Mouse (Mus musculus) spleen, adult 12 weeks (tissue): ENCODE results near the gene Gm45140.
"Not testable (repeated sequence)": the region's sequence is repeated elsewhere in the genome, so short reads cannot be mapped to it uniquely, and the experiment has no call there.

Source experiments
- DNase-seq: peaks from one replicate; pipeline ENCODE4 v3.0.0; 2022; ENCODE audit warnings: low spot score

Gm45140 gene

GRCm38 (mm10) chr6:87775588-87776245 is 59.9 kb downstream of the Gm45140 start:
- DNase-seq = peak; percentile 56

DNA sequence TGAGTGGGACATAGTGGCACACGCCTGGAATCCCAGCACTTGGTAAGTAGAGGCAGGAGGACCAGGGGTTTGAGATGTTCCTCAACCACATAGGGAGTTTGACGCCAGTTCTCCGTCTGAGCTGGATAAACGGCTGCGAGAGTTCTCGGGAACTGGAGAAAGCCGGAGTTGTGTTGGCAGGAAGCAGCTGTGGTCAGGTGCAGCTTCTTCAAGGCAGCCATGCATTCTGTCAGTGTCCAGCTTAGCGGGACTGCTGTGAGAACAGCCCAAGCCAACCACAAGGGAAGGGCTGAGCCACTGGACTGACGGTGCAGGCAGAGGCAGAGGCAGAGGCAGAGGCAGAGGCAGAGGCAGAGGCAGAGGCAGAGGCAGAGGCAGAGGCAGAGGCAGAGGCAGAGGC is 60.7 kb downstream of the Gm45140 start:
- no peak for DNase-seq

DNA sequence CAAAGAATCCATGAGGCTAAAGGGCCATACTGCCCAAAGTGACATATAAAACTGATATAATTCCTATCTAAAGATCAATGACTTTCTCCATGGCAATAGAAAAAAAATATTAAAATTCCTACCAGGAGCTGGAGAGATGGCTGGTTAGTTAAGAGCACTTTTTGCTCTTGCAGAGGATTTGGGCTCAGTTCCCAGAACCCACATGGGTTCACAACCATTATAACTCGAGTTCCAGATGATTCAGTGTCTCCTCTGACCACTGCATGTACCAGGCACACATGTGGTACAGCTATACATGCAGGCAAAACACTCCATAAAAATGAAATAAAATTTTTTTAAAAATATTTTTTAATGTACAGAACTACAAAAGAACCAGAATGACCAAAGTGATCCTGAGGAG is 61.1 kb downstream of the Gm45140 start:
- no peak for DNase-seq

DNA sequence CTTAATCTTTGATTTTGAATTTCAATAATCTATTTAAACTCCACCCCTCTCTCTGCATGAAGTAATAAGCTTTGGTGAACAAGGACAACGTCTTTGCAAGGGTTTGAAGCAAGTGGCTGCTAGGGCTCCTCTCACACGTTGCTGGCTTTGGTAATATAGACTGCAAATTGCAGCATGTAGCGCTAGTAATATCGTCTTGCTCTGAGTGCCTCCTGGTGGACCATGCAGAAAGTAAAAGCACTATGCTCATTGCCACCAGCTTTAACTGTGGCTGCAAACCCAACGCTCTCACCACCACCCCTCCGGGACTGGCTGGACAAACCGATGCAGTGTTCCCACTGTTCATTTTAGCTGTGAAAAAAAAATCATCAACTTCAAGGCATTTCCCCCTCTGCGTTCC is 65.0 kb downstream of the Gm45140 start:
- DNase-seq = no peak

DNA sequence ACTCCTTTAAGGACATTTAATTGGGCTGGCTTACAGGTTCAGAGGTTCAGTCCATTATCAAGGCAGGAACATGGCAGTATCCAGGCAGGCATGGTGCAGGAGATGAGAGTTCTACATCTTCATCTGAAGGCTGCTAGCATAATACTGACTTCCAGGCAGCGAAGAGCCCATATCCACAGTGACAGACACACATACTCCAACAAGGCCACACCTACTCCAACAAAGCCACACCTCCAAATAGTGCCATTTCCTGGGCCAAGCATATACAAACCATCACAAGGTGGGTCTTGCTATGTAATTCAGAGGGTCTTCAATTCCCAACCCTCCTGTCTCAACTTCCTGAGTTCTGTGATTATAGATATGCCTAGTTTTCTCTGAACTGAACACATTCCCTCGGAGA is 71.3 kb downstream of the Gm45140 start:
- DNase-seq = not testable (repeated sequence)

- no peak for DNase-seq
Measured at GRCm38 (mm10) chr6:87763376-87764280, 72.0 kb downstream of the Gm45140 start.

GRCm38 (mm10) chr6:87762161-87762560 is 73.4 kb downstream of the Gm45140 start:
- DNase-seq = no peak

DNA sequence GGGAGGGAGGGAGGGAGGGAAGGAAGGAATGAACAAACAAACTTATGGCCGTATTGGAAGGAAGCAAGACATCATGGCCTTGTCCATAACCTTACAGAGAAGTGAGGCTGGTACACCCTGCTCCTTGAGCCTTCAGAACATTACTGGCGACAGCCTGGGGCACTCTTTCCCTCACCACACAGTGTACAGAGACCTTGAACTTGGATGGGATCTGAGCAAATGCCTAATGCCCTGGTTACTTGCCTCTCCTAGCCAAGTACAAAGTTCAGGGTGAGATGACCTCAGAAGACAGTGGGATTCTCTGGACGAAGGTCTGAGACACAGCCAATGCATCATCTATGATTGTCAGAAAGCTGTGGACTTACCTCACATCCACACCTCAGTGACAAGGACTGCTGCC is 75.7 kb downstream of the Gm45140 start:
- no peak for DNase-seq

- DNase-seq = no peak
Measured at GRCm38 (mm10) chr6:87759404-87759803, 76.2 kb downstream of the Gm45140 start.

GRCm38 (mm10) chr6:87756896-87757295 is 78.7 kb downstream of the Gm45140 start:
- no peak for DNase-seq

- DNase-seq = no peak
Measured at GRCm38 (mm10) chr6:87755196-87755595, 80.4 kb downstream of the Gm45140 start.

DNA sequence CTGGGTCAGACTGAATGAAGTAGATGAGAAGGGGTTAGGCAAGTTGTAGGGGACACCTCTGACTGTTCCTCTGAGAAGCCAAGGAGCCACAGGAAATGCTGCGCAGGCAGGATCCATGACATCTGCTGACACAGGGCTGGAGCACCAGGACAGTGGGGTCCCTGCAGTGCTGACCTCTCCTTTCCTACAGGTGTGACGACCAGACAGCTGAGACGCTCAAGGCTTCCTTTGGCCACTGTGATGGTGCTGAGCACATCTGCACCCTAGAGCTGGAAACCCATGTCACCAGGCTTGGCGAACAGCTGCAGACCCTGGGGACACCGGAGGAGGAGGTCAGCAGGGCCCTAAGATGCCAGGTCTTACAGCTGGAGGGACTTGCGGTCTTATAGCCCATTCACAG is 84.0 kb downstream of the Gm45140 start:
- DNase-seq = no peak

GRCm38 (mm10) chr6:87750184-87750910 is 85.2 kb downstream of the Gm45140 start:
- no peak for DNase-seq

- DNase-seq = no peak
Measured at GRCm38 (mm10) chr6:87748531-87748930, 87.1 kb downstream of the Gm45140 start.

DNA sequence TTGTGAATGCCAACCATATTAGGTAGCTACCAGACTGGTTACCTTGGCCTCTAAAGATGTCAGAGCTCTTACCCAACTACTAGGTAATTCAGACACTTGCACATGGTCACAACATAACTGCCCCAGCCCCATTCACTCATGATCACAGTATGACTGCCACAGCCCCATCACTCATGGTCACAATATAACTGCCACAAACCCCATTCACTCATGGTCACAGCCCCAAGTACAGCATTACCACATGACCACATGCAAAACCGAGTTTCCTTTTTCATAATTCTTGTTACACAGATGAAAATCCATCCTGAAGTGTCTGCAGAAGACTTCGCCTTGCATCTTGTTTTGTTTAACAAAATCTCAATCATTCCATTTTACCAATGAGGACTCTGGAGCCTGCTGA is 87.5 kb downstream of the Gm45140 start:
- no peak for DNase-seq

DNA sequence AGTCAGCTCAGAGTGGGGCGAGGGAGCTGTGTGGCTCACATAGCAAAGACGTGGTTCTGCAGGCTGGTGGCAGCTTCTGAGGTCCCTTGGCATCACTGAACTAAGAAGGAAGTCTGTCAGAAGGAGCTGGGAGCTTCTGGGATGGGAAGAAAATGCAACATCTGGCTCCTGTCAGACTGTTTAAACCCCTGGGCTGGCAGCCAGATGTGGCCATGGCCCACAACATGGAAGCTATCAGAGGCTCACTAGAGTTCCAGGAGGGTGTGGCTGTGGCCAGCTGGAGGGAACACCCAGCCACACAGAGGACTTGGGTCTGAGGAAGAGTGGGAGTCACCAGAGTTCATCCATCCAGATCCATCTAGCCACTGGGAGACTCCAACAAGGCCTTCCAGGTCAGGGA is 88.7 kb downstream of the Gm45140 start:
- no peak for DNase-seq

- DNase-seq = no peak
Measured at GRCm38 (mm10) chr6:87746059-87746458, 89.5 kb downstream of the Gm45140 start.

DNA sequence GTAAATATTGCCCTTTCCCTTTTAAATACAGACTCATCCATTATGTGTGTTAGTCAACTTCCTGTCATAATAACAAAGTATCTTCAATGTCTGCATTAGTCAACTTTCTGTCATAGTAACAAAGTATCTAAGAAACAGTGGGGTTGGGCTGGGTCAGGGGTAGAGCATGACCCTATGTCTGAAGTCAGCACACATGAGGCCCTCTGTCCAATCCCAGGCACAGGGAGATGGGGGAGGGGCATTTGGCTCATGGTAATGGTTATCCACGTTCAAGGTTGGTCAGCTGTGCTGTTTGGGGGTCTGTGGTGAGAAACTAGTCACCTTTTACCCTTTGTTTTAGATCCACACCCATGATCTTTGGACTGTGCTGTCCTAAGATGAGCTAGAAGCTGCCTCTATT is 90.3 kb downstream of the Gm45140 start:
- no peak for DNase-seq

DNA sequence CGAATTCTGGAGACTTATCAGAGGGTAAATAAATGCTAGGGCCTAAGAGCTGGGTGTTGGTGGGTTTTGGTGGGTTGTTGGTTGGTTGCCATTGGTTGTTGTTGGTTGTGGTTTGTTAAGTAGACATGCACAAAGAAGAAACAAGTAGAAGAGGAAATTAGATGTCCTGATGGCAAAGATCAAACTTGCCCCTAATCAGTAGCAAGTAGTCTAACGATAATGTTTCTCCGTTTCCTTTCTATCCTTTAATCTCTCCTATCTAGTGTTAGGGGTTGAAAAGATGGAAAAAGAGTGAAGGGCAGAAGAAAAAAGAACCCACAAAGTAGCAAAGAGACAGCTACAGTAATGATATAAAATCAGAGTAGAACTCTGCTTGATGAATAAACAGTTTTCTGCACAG is 91.0 kb downstream of the Gm45140 start:
- DNase-seq = no peak

DNA sequence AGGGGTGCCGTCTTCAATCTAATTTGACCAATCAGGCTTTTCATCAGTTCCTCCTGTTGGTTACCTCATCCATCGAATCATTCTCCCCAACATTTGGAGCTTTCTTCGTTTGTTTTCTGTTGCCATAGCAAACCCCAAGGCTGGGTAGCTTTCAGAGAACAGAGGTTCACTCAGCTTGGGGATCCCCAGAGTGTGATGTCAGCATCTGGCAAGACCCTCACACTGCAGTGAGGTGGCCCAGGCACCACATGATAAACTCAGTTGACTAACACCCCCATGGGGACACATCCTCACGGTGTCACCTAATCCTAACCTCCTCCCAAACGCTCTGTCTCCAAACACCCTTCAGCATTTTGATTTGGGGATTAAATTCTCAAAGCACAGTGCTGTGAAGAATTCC is 92.3 kb downstream of the Gm45140 start:
- DNase-seq = no peak

DNA sequence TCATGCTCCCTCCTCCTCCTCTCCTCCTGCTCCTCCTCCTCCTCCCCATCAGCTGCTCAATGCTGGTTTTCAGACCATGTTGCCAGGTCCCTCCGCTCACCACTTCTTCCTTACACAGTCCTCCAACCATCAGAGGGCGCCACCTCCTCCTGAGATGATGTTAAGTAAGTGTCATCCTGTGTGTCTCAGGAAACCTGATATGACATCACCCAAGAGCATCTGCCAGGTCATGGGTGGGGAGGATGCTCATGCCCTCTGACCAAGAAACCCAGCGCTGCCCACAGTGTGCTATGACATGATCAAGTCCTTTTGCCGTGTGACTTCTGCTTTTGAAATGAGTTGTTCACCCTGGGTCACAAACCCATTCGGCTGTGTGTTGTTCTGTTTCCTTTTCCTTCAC is 92.8 kb downstream of the Gm45140 start:
- DNase-seq = no peak

GRCm38 (mm10) chr6:87741978-87742377 is 93.6 kb downstream of the Gm45140 start:
- DNase-seq = no peak

DNA sequence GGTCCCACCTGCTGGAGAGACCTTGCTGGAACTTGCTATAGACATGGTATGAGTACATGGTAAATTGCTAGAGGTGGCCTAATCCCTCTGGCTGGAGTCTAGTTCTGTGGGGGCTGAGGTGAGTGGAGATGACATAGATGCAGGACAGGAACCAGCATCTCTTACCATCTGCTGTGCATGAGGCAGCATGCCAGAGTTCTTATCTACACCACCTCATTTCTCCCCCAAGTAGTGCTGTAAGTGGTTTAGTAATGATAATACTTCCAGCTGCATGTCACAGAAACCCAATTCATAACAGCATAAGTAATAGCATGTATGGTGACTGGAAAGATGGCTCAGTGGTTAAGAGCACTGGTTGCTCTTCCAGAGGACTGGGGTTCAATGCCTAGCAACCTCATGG is 95.1 kb downstream of the Gm45140 start:
- DNase-seq = peak; percentile 60
